Mouse (Mus musculus) forebrain, embryonic 11.5 days (tissue): ENCODE data around the gene E2f2. TPM values are rescaled to one million over a fixed set of nuclear protein-coding genes. Genes with fewer than 3 reads are reported as not detected.
A peak's percentile ranks its signal among the peaks of the same experiment; 100 is the strongest.

Source experiments
- ATAC-seq: fragments of 200-750 bp; cut with Nextera tagmentation; replicated peaks from 2 replicates; pipeline ENCODE4 v1.8.0; 2017; ENCODE audit warnings: moderate TSS enrichment; ENCODE audit not compliant: low FRiP score
- DNase-seq: peaks from one replicate; pipeline ENCODE4 v3.0.0-alpha.2; 2017; ENCODE audit warnings: low spot score
- H3K27ac ChIP-seq: fragments of 300-500 bp; sonication (generic); 2 replicates; pipeline ENCODE4 v1.5.1; 2014; ENCODE audit warnings: low read depth, low read length
- H3K27me3 ChIP-seq: fragments of 300-500 bp; sonication (generic); 2 replicates; pipeline ENCODE4 v1.6.1; 2014; ENCODE audit warnings: mild to moderate bottlenecking, low read length, mixed read lengths; ENCODE audit not compliant: control insufficient read depth, insufficient read depth
- H3K36me3 ChIP-seq: fragments of 300-500 bp; sonication (generic); 2 replicates; pipeline ENCODE4 v1.6.1; 2014; ENCODE audit warnings: mild to moderate bottlenecking, low read length, moderate library complexity, mixed read lengths; ENCODE audit not compliant: control insufficient read depth, insufficient read depth
- H3K4me1 ChIP-seq: fragments of 300-500 bp; sonication (generic); replicated peaks from 2 replicates; pipeline ENCODE4 v1.6.1; 2014; ENCODE audit warnings: low read length, mixed read lengths; ENCODE audit not compliant: control insufficient read depth, insufficient read depth
- H3K4me2 ChIP-seq: fragments of 300-500 bp; sonication (generic); 2 replicates; pipeline ENCODE4 v1.6.1; 2014; ENCODE audit warnings: low read depth, mild to moderate bottlenecking, low read length, moderate library complexity, mixed read lengths; ENCODE audit not compliant: severe bottlenecking
- H3K4me3 ChIP-seq: fragments of 300-500 bp; sonication (generic); 2 replicates; pipeline ENCODE4 v1.5.1; 2014; ENCODE audit warnings: low read depth, low read length
- H3K9ac ChIP-seq: fragments of 300-500 bp; sonication (generic); 2 replicates; pipeline ENCODE4 v1.6.1; 2014; ENCODE audit warnings: low read length
- H3K9me3 ChIP-seq: fragments of 300-500 bp; sonication (generic); 2 replicates; pipeline ENCODE4 v1.6.1; 2016; ENCODE audit warnings: low read length, mixed read lengths; ENCODE audit not compliant: control insufficient read depth
- WGBS: fragments of 180-500 bp; shearing (Covaris S2); extraction: QIAGEN DNeasy Blood & Tissue Kit; methylation state at CpG from one replicate; pipeline ENCODE4 v1.1.7; 2014; 5-methylcytosine and 5-hydroxymethylcytosine counted together
- polyA plus RNA-seq: library from polyadenylated mRNA; unstranded; fragments of >200 nt; fragmentation: Nextera tagmentation; extraction: Ambion mirVana; gene quantifications from 2 replicates; pipeline ENCODE4 v1.2.1, GENCODE M21; 2014

E2f2 gene
- 9.4 and 10.2 TPM in 2 replicates for polyA plus RNA-seq

DNA sequence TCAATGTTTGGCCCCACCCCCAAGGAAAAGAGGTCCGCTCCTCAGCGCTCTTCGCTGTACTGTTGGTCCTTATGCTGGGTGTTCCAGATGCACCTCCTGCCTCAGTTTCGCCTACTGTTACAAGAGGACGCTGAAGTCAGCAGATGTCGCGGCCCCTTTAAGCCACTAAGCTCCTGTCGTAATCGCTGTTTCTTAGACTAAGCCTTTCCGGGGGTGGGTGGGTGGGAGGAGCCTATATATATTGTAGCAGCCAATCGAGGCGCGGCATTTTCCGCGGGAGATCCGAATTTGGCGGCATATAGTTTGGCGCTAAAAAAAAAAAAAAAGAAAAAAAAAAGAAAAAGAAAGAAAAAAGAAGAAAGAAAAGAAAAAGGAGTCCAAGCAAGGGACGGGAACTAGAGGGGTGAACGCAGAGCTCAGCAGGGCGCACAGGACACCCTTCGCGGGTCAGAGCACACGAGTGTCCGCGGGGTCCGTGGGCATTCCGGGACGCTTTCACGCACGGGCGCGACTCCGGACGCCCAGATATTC lies at the start of gene E2f2:
Gene E2f2 (plus strand): TSS at position 384 of the 531 bp plus-strand sequence.
- Histone ChIP-seq H3K4me3 (peak within 1 kb of the TSS; percentile 81), H3K9ac (peak within 1 kb of the TSS; percentile 89), H3K4me1 (peaks cover 8% of the 10 kb centered on the region), H3K27me3 (no peaks in the 10 kb centered on the region), H3K27ac (peak within 1 kb of the TSS; percentile 71), H3K4me2 (peak within 1 kb of the TSS; percentile 96), H3K36me3 (no peaks in the 10 kb centered on the region), H3K9me3 (no peaks in the 10 kb centered on the region)
- under 1% methylated on average over 34 of the region's 35 CpGs for WGBS
- DNase-seq (peak; percentile 88), ATAC-seq (peak; percentile 72)

DNA sequence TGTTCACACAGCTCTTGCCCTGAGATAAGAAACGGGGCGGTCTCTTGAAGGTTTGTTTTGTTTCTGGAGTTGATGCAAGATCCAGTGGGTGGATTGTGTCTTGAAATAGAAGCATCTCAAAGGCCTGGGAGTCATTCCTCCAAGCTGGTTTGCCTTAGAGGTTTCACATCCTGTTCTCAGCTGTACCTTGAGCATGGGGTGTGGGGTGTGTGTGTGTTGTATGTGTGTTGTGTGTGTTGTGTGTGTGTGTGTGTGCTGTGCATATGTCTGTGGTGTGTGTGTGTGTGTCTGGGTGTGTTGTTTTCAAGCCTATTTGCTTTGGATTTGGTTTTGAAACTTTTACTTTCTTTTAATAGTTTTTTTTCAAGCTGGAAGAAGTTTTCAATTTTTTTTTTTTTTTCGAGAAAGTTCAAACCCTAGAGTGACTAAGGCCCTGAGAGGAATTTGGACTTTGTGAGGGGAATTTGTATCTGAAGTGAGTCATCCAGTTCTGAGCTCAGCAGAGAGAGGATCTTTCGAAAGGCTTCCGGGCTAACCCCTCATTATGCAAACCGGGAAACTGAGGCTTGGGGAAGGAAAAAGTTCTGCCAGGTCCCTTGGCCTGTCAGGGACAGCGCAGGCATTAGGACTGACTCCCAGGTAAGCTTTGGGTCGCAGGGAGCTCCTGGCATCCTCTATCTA lies 48.9 kb upstream of the E2f2 start:
- H3K4me3 ChIP-seq: no peak overlapping the region
- H3K9ac ChIP-seq: no peak overlapping the region
- 71% methylated on average over 8 of the region's 8 CpGs for WGBS
- no peaks in the 10 kb centered on the region for H3K9me3 ChIP-seq
- no peak overlapping the region for H3K4me2 ChIP-seq
- no peaks in the 10 kb centered on the region for H3K36me3 ChIP-seq
- no peaks in the 10 kb centered on the region for H3K27me3 ChIP-seq
- no peaks in the 10 kb centered on the region for H3K4me1 ChIP-seq
- no peak overlapping the region for H3K27ac ChIP-seq
- ATAC-seq (no peak), DNase-seq (no peak)

DNA sequence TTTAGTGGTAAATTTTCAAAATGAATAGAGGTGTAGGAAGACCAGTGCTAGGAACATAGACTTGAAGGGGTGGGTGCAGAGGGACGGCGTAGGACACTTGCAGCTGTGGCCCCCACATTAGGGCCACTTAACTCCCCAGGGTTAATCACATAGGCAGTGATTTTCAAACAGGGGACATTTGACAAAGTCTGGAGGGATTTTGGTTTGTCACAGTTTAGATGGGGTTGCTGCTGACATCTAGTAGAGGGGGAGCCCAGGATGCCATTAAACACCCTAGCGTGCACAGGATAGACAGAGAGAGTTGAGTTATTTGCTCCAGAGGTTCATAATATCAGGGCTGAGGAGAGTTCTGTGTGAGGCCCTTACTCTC lies 48.4 kb upstream of the E2f2 start:
- DNase-seq: no peak
- Histone ChIP-seq H3K9me3 (no peaks in the 10 kb centered on the region), H3K27me3 (no peaks in the 10 kb centered on the region), H3K36me3 (no peaks in the 10 kb centered on the region), H3K4me1 (no peaks in the 10 kb centered on the region), H3K4me3 (no peak overlapping the region), H3K27ac (no peak overlapping the region), H3K4me2 (no peak overlapping the region), H3K9ac (no peak overlapping the region)
- ATAC-seq: no peak
- 93% methylated on average over 3 of the region's 3 CpGs for WGBS

DNA sequence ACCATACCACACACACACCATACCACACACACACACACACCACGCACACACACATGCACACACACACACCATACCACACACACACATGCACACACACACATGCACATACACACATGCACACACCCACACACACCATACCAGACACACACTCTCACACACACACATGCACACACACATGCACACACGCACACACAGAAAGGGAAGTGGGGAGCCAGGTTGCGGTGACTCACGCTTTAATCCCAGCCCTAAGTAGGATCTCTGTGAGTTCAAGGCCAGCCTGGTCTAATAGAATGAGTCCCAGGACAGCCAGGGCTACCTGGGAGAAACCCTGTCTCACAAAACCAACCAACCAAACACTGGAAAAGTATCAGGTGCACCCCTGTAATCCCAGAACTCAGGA lies 47.6 kb upstream of the E2f2 start:
- Histone ChIP-seq H3K4me3 (no peak overlapping the region), H3K27me3 (no peaks in the 10 kb centered on the region), H3K9ac (no peak overlapping the region), H3K9me3 (no peaks in the 10 kb centered on the region), H3K4me2 (no peak overlapping the region), H3K36me3 (no peaks in the 10 kb centered on the region), H3K4me1 (no peaks in the 10 kb centered on the region), H3K27ac (no peak overlapping the region)
- DNase-seq (no peak), ATAC-seq (no peak)
- 98% methylated on average over 4 of the region's 4 CpGs for WGBS

DNA sequence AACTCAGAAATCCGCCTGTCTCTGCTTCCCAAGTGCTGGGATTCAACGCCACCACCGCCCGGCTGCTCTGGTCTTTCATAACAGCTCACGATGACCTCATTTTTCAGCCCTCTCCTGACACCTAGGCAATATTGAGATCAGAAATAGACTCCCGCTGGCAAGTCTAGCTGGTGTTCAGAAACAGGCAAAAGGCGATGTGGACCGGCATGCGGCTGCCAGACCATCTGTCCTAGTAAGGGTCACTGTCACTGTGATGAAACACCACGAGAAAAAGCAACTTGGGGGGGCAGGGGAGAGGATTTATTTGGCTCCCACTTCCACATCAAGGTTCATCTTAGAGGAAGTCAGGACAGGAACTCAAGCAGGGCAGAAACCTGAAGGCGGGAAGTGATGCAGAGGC lies 46.7 kb upstream of the E2f2 start:
- no peaks in the 10 kb centered on the region for H3K27me3 ChIP-seq
- H3K36me3 ChIP-seq: no peaks in the 10 kb centered on the region
- ATAC-seq (no peak), DNase-seq (no peak)
- H3K9ac ChIP-seq: no peak overlapping the region
- no peak overlapping the region for H3K27ac ChIP-seq
- H3K4me3 ChIP-seq: no peak overlapping the region
- H3K4me1 ChIP-seq: no peaks in the 10 kb centered on the region
- H3K4me2 ChIP-seq: no peak overlapping the region
- 92% methylated on average over 11 of the region's 11 CpGs for WGBS
- H3K9me3 ChIP-seq: no peaks in the 10 kb centered on the region

DNA sequence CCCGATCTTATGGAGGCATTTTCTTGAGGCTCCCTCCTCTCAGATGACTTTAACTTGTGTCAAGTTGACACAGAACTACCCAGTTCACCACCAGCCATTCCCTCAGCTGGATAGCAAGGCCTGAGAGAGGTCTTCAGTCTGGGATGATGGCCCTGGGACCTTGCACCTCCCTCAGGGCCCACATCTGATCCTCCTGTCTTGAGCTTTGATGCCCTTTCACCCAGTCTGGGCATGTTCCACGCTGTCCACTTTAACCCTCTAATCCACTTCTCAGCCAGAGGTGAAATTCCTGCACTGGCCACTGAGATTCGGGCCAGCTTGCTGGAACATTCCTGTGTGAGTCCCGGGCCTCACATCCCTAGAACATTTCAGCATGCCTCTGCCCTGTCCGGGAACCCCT lies 46.2 kb upstream of the E2f2 start:
- Histone ChIP-seq H3K4me3 (no peak overlapping the region), H3K36me3 (no peaks in the 10 kb centered on the region), H3K9ac (no peak overlapping the region), H3K4me2 (no peak overlapping the region), H3K9me3 (no peaks in the 10 kb centered on the region), H3K4me1 (no peaks in the 10 kb centered on the region), H3K27ac (no peak overlapping the region), H3K27me3 (no peaks in the 10 kb centered on the region)
- DNase-seq (no peak), ATAC-seq (no peak)
- WGBS: 83% methylated on average over 5 of the region's 5 CpGs

DNA sequence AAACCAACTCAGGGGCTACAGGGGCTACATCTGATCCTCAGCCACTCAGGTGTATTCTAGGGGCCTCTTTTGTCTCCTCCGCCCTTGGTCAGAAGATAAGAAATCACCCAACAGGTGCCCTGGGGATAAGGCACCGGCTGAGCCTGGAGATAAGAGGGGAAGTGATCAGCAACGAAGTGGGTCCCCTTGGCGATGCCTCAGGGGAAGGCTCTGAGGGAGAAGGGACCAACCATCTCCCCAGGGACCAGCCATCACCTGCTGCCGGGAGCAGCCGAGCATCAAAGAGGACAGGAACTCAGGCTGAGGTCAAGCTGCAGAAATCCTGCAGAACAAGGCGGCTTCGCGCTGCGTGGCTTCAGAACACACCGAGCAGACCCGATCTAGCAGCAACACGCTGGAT lies 44.5 kb upstream of the E2f2 start:
- WGBS: 75% methylated on average over 13 of the region's 13 CpGs
- ATAC-seq (no peak), DNase-seq (no peak)
- no peaks in the 10 kb centered on the region for H3K27me3 ChIP-seq
- no peak overlapping the region for H3K9ac ChIP-seq
- no peaks in the 10 kb centered on the region for H3K9me3 ChIP-seq
- H3K36me3 ChIP-seq: no peaks in the 10 kb centered on the region
- H3K27ac ChIP-seq: no peak overlapping the region
- H3K4me2 ChIP-seq: no peak overlapping the region
- no peak overlapping the region for H3K4me3 ChIP-seq
- H3K4me1 ChIP-seq: peaks cover 3% of the 10 kb centered on the region; the same call in 1 of the 2 replicates

DNA sequence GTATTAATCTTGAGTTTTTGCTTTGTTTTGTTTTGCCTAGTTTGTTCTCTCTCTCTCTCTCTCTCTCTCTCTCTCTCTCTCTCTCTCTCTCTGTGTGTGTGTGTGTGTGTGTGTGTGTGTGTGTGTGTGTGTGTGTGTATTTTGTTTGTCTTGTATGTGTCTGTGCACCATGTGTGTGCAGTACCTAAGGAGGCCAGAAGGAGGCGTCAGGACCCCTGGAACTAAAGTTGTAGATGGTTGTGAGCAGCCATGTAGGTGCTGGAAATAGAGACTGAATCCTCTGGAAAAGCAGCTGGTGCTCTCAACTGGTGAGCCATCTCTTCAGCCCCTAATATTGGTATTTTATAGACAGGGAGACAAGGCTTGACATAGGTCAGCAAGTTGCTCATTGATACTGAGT lies 42.4 kb upstream of the E2f2 start:
- Histone ChIP-seq H3K36me3 (no peaks in the 10 kb centered on the region), H3K9ac (no peak overlapping the region), H3K9me3 (no peaks in the 10 kb centered on the region), H3K4me2 (no peak overlapping the region), H3K4me3 (no peak overlapping the region), H3K27me3 (no peaks in the 10 kb centered on the region), H3K4me1 (peaks cover 15% of the 10 kb centered on the region), H3K27ac (no peak overlapping the region)
- ATAC-seq (no peak), DNase-seq (no peak)
- WGBS: 76% methylated on average over 1 of the region's 1 CpGs

DNA sequence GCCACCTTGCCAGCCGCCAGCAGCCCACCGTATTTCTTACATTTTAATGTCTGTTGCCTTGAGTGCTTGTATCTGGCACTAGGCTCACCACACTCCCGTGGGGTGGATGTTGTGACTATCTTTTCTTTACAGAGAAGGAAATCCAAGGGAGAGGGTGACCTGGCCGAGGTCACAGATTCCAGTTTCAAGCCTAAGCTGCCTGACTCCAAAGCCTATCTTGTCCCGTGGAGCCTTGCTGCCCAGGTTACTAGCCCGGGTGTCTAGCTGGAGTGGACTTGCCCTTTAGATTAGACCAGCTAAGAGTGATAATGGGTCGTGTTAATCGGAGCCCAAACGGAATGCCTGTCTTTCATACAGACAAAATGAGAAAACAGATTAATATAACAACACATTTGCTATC lies 38.4 kb upstream of the E2f2 start:
- ATAC-seq: no peak
- Histone ChIP-seq H3K4me1 (peaks cover 30% of the 10 kb centered on the region), H3K27me3 (no peaks in the 10 kb centered on the region), H3K36me3 (no peaks in the 10 kb centered on the region), H3K4me2 (peak overlapping the region; percentile 63), H3K27ac (peak overlapping the region; percentile 100), H3K9me3 (no peaks in the 10 kb centered on the region), H3K9ac (peak overlapping the region; percentile 80), H3K4me3 (no peak overlapping the region)
- no peak for DNase-seq
- WGBS: 13% methylated on average over 9 of the region's 9 CpGs
